In the genomic region with DNA sequence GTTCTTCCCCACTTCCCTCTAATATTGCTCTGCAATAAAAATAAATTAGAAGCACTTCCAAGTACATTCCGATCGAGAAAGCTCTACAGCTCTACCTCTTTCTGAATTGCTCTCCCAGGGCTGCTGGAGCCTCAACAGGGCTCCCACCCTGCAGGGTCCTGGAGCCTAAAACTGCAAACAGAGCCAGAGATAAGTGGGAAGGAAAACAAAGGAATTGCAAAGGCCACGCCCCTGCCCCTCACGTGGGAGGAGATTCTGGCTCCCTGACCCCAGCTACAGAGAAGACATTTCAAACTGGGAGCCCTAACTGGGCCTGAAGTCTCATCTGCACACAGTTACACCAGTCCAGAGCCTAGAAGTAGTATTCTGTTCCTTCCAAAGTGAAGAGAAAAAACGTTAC, we compare ENCODE assay signal across 15 mouse cellular contexts. TPM values are rescaled to one million over a fixed set of nuclear protein-coding genes. Genes with fewer than 3 reads are reported as not detected.
DNase-seq lines count a peak whose midpoint lies in the region; ATAC-seq lines count a peak whose summit lies in the region.
"Had no signal": no experiment of that assay in that cellular context is flagged by ENCODE, and none has a peak within 500 bp of the region (broad histone marks: within the 10 kb centered on the region; RNA-seq: fewer than 3 reads in every experiment).

No protein-coding gene starts in this region.

- WGBS in kidney, embryonic 15.5 days, result 13% methylated on average over 5 of the region's 5 CpGs
- 14% methylated on average over 5 of the region's 5 CpGs for WGBS in limb, embryonic 15.5 days
- WGBS in forebrain, embryonic 12.5 days, result 16% methylated on average over 5 of the region's 5 CpGs

- no peaks in the 10 kb centered on the region for H3K9me3 ChIP-seq in kidney, embryonic 15.5 days (replicated peaks)
- no peaks in the 10 kb centered on the region for H3K9me3 ChIP-seq in limb, embryonic 15.5 days
- no peaks in the 10 kb centered on the region for H3K9me3 ChIP-seq in forebrain, embryonic 12.5 days
- H3K9me3 ChIP-seq: embryonic facial prominence, embryonic 13.5 days; hindbrain, embryonic 15.5 days had no signal

- peak; percentile 18 for DNase-seq in gastrocnemius, adult 18-20 months (ENCODE audit: low spot score)
- no peak for DNase-seq in gastrocnemius, postnatal 36 days
- no peak for DNase-seq in kidney, adult 8-10 months
- DNase-seq in ZHBTc4 (ENCODE audit: low read depth, low spot score), result peak; percentile 70
- DNase-seq in adrenal gland, adult (ENCODE audit: inconsistent age in 2 of 2, low spot score in 1 of 2), result no peak
- DNase-seq: cerebellum, adult 8-10 months; gastrocnemius, postnatal 14 days; spleen, adult 18-20 months; thymus, adult 2 months had no signal

- peak overlapping the region; percentile 7; the same call in 1 of the 2 replicates for H3K27ac ChIP-seq in kidney, embryonic 15.5 days
- peak overlapping the region; percentile 38; the same call in 1 of the 2 replicates for H3K27ac ChIP-seq in limb, embryonic 15.5 days
- H3K27ac ChIP-seq in forebrain, embryonic 12.5 days, result no peak overlapping the region
- H3K27ac ChIP-seq: embryonic facial prominence, embryonic 13.5 days; hindbrain, embryonic 15.5 days had no signal

- peaks cover 7% of the 10 kb centered on the region; the same call in 1 of the 2 replicates for H3K27me3 ChIP-seq in kidney, embryonic 15.5 days
- H3K27me3 ChIP-seq in limb, embryonic 15.5 days, result no peaks in the 10 kb centered on the region
- H3K27me3 ChIP-seq in forebrain, embryonic 12.5 days, result peaks cover 94% of the 10 kb centered on the region

- H3K4me2 ChIP-seq in kidney, embryonic 15.5 days, result peak overlapping the region; percentile 18; the same call in 1 of the 2 replicates
- no peak overlapping the region for H3K4me2 ChIP-seq in limb, embryonic 15.5 days
- H3K4me2 ChIP-seq in forebrain, embryonic 12.5 days, result no peak overlapping the region
- H3K4me2 ChIP-seq: embryonic facial prominence, embryonic 13.5 days; hindbrain, embryonic 15.5 days had no signal

- no peak overlapping the region for H3K9ac ChIP-seq in kidney, embryonic 15.5 days
- H3K9ac ChIP-seq in limb, embryonic 15.5 days, result no peak overlapping the region
- no peak overlapping the region for H3K9ac ChIP-seq in forebrain, embryonic 12.5 days
- H3K9ac ChIP-seq: embryonic facial prominence, embryonic 13.5 days; hindbrain, embryonic 15.5 days had no signal

- H3K36me3 ChIP-seq in kidney, embryonic 15.5 days, result no peaks in the 10 kb centered on the region
- peaks cover 7% of the 10 kb centered on the region; the same call in 1 of the 2 replicates for H3K36me3 ChIP-seq in limb, embryonic 15.5 days
- H3K36me3 ChIP-seq in forebrain, embryonic 12.5 days (replicated peaks), result no peaks in the 10 kb centered on the region
- H3K36me3 ChIP-seq: hindbrain, embryonic 15.5 days had no signal

- H3K4me1 ChIP-seq in kidney, embryonic 15.5 days, result peaks cover 92% of the 10 kb centered on the region
- H3K4me1 ChIP-seq in limb, embryonic 15.5 days, result peaks cover 63% of the 10 kb centered on the region
- H3K4me1 ChIP-seq in forebrain, embryonic 12.5 days, result peaks cover 32% of the 10 kb centered on the region

- no peak for ATAC-seq in kidney, embryonic 15.5 days (replicated peaks; ENCODE audit: low FRiP score)
- no peak for ATAC-seq in limb, embryonic 15.5 days (ENCODE audit: insufficient number of reproducible peaks, low FRiP score, low TSS enrichment, low read depth)
- no peak for ATAC-seq in forebrain, embryonic 12.5 days (ENCODE audit: low FRiP score)
- ATAC-seq: forebrain, embryonic 14.5 days had no signal

- H3K4me3 ChIP-seq in kidney, embryonic 15.5 days (replicated peaks), result no peak overlapping the region
- H3K4me3 ChIP-seq in limb, embryonic 15.5 days, result no peak overlapping the region
- H3K4me3 ChIP-seq in forebrain, embryonic 12.5 days (replicated peaks), result no peak overlapping the region
- H3K4me3 ChIP-seq: embryonic facial prominence, embryonic 13.5 days; hindbrain, embryonic 15.5 days had no signal

- intact Hi-C loops in gastrocnemius, postnatal 36 days (cut with DNase I), result no loop called here

RNA-seq across cellular contexts. Expression of gene Vangl1, which starts 6.7 kb away (rescaled TPM):
- 1 to 10 TPM; 2.2 to 2.4 TPM for total RNA-seq in gastrocnemius, adult 18-20 months (2021)
- 1 to 10 TPM; 2.2 to 3.9 TPM for total RNA-seq in gastrocnemius, postnatal 36 days (2021)
- 19.6 and 23.5 TPM in 2 replicates for polyA plus RNA-seq in kidney, embryonic 15.5 days (2015; fragmentation: Nextera tagmentation; extraction: Ambion mirVana)
- 21.1 and 22.8 TPM in 2 replicates for polyA plus RNA-seq in limb, embryonic 15.5 days (2015; fragmentation: Nextera tagmentation; extraction: Ambion mirVana)
- polyA plus RNA-seq in forebrain, embryonic 12.5 days (2016; fragmentation: Nextera tagmentation; extraction: Ambion mirVana), result 4.3 and 5.8 TPM in 2 replicates

Comparison
In these comparisons a context has a peak if more than half of its experiments do, and no peak if none do; other contexts are left out.
1. DNase-seq: peak in gastrocnemius, adult 18-20 months (single experiment) and ZHBTc4 (single experiment); none in gastrocnemius, postnatal 36 days (0 of 2), kidney, adult 8-10 months (0 of 2) and adrenal gland, adult (0 of 2).